Mouse (Mus musculus): Measurements from ENCODE around the gene Defb22.
A peak's percentile ranks its signal among the peaks of the same experiment; 100 is the strongest.

The Defb22 gene

DNA sequence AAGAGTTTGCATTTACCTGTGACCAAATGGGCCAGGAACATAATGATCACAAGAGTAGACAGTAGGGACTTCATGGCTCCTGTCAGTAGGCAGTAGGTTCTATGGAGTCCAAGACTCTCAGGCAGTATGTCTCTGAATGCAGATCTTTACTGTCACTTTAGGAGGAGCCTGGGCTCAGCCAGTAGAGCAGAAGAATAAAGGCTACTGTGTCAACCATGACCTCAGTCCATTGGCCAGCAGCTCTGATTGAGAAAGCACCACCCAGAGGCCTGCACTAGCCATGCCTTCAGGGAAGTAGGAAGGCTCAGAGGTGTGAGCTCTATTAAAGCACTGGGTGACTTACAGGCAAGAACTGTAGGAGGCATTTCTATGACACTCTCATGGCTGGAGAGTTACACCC lies at the start of gene Defb22:
Gene Defb22 (minus strand): TSS at position 101 of the 400 bp plus-strand sequence.
- DNase-seq, result no peak

DNA sequence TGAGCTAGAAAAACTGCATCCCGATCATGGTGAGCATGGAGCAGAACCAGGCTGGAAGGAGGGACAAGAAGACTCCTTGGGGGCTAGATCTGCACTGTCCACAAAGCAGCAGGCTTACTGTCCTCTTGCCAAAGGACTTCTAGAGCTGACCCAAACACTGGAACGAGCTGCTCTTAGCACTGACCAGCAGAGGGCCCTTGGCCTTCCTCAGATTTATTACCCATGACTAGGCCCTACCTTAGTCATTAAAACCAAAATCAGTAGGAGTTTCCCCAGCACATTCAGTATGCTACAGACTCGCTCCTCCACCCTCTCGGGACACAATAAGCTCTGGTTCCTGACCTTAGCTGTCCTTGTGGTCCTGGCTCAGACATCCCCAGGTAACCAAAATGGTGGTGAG lies 28.0 kb upstream of the Defb22 start, which contains the start of gene Defb28:
Gene Defb28 (plus strand): TSS at position 275 of the 400 bp plus-strand sequence.
- DNase-seq, result no peak

- no peak for DNase-seq
These were observed 26.1 kb upstream of the Defb22 start for GRCm38 (mm10) chr2:152516084-152516483.

GRCm38 (mm10) chr2:152511592-152511991 lies 21.7 kb upstream of the Defb22 start, which contains the start of gene Defb26:
Gene Defb26, minus strand, starts transcription at chr2:152511692.
- no peak for DNase-seq

DNA sequence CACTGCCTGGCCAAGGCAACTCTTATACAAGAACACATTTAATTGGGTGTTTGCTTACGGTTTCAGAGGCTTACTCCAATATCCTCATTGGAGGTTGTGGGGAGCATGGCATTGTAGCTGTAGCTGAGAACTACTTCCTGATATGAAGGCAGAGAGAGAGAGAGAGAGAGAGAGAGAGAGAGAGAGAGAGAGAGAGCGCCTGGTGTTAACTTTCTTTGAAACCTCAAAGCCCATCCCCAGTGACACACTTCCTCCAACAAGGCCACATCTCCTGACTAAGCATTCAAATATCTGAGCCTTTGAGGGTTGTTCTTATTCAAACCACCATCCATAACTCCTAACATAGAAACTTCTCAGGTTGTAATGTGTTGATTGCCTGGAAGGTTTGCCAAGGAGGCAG lies 14.0 kb upstream of the Defb22 start:
- DNase-seq, result no peak

GRCm38 (mm10) chr2:152500863-152501229 lies 10.9 kb upstream of the Defb22 start:
- DNase-seq, result no peak

DNA sequence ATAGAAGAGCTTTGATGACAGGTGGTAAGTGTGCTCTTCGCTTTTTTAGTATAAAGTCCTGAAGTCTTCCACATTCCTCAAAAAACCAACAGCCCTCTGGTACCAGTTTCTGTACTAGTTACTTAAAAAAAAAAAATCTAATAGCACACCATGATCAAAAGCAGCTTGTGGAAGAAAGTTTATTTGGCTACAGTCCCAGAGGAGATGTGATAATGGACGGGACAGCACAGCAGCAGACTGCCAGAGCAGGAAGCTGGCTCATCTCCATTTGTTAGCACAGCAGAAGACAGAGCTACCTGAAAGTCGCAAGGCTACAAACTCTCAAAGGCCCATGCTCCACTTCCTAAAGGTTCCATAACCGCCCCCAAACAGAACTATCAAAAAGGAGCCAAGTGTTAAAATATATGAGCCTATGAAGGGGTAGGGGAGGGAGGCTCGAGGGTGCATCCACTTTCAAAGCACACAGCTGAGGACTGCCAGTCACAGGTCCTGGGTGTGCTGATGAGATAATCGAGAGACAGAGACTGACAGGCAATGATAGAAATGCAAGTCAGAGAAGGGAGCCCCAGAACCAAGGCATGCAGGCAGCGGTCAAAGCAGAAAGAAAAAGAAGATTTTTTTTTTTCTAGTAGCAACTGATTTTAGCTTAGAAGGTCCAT lies 10.4 kb upstream of the Defb22 start:
- no peak for DNase-seq

GRCm38 (mm10) chr2:152498020-152498419 lies 8.1 kb upstream of the Defb22 start:
- DNase-seq, result no peak

GRCm38 (mm10) chr2:152493151-152493550 lies 3.2 kb upstream of the Defb22 start:
- DNase-seq, result no peak

GRCm38 (mm10) chr2:152487024-152487423 lies 2.9 kb downstream of the Defb22 start:
- DNase-seq, result no peak

GRCm38 (mm10) chr2:152481726-152482125 lies 8.2 kb downstream of the Defb22 start:
- DNase-seq, result peak; percentile 26

GRCm38 (mm10) chr2:152480881-152481280 lies 9.1 kb downstream of the Defb22 start:
- DNase-seq, result no peak

GRCm38 (mm10) chr2:152476763-152477162 lies 13.2 kb downstream of the Defb22 start, which contains the start of gene Defb20:
Gene Defb20, plus strand, starts transcription at chr2:152477063.
- no peak for DNase-seq

DNA sequence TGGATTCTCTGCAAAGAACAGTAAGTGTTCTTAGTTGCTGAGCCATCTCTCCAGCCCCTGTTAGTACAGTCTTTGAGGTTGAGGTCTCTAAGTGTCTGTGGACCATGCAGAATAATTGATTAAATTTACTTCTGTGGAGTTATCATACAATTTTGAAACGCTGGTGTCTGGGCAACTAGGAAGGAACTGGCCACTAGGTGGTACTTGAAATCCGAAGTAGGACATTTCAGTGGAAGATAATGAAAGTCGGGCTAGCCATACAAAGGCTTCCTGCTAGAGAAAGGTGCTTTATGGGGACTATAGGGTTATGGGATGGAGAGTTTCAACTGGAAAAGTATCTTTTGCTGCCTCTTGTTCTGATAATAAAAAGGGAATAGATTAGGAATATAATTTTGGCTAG lies 17.5 kb downstream of the Defb22 start:
- DNase-seq, result no peak

GRCm38 (mm10) chr2:152470973-152471372 lies 19.0 kb downstream of the Defb22 start:
- peak; percentile 74 for DNase-seq

GRCm38 (mm10) chr2:152464570-152465150 lies 25.3 kb downstream of the Defb22 start, which contains the start of gene Defb23:
Gene Defb23, minus strand, starts transcription at chr2:152464620.
- DNase-seq, result no peak

- no peak for DNase-seq
These were observed 30.7 kb downstream of the Defb22 start for GRCm38 (mm10) chr2:152459241-152459640.

DNA sequence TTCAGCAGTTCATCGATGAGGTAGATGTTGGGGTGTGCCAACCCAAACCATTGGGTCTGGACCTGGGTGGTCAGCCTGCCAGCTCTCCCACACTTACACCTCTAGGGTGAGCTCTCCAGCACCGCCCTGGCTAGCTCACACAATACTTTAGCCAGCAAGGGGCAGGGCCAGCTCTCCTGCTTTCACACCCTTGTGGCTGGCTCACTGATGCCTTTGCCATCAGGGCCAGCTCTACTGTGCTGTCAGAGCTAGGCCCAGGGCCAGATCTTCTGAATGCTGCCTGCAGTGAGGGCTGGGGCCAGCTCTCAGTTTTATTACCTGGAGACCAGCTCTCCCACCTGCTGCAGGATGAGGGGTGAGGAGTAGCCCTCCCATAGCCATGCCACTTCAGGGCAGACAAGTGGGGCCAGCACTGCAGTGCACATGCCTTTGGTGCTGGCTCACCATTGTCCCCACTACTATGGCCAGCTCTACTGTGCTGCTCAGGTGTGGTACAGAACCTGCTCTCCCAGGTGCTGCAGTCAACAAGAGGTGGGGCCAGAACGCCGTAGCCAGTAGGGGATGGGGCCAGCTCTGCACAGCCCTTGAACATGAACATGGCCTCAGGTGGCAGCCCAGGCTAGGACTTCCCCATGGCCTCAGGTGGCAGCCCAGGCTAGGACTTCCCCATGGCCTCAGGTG lies 37.7 kb downstream of the Defb22 start:
- no peak for DNase-seq

- peak; percentile 55 for DNase-seq
These were observed 39.7 kb downstream of the Defb22 start for GRCm38 (mm10) chr2:152450241-152450640.

GRCm38 (mm10) chr2:152447461-152447860 lies 42.5 kb downstream of the Defb22 start:
- no peak for DNase-seq

GRCm38 (mm10) chr2:152446642-152447041 lies 43.3 kb downstream of the Defb22 start:
- DNase-seq, result no peak

GRCm38 (mm10) chr2:152443281-152443680 lies 46.7 kb downstream of the Defb22 start:
- no peak for DNase-seq

GRCm38 (mm10) chr2:152442322-152442721 lies 47.6 kb downstream of the Defb22 start:
- no peak for DNase-seq

- DNase-seq, result no peak
These were observed 50.1 kb downstream of the Defb22 start for GRCm38 (mm10) chr2:152439833-152440232.
